Mouse (Mus musculus) brown adipose tissue, adult 24 weeks (tissue): Measurements from ENCODE around the gene E2f2. TPM values are rescaled to one million over a fixed set of nuclear protein-coding genes. Genes with fewer than 3 reads are reported as not detected.
A peak's percentile ranks its signal among the peaks of the same experiment; 100 is the strongest.

ENCODE experiments used
- H3K27ac ChIP-seq: fragments of 200-500 bp; replicated peaks from 2 replicates; pipeline ENCODE4 v1.5.1; 2012; ENCODE audit warnings: low read depth, mild to moderate bottlenecking, low read length
- H3K4me1 ChIP-seq: fragments of 200-500 bp; 2 replicates; pipeline ENCODE4 v1.6.1; 2012; ENCODE audit warnings: low read length, mixed read lengths; ENCODE audit not compliant: control insufficient read depth, insufficient read depth, insufficient read length
- H3K4me3 ChIP-seq: fragments of 200-500 bp; 2 replicates; pipeline ENCODE4 v1.5.1; 2012; ENCODE audit warnings: low read depth, mild to moderate bottlenecking, low read length, moderate library complexity; ENCODE audit not compliant: insufficient read depth
- polyA plus RNA-seq: library from polyadenylated mRNA; stranded (reverse); fragments of >200 nt; gene quantifications from 2 replicates; pipeline ENCODE4 v1.2.4, GENCODE M21; 2012; ENCODE audit not compliant: missing spikeins, insufficient read depth, insufficient read length

E2f2 gene
- polyA plus RNA-seq, 1 experiment, result 6.4 TPM

DNA sequence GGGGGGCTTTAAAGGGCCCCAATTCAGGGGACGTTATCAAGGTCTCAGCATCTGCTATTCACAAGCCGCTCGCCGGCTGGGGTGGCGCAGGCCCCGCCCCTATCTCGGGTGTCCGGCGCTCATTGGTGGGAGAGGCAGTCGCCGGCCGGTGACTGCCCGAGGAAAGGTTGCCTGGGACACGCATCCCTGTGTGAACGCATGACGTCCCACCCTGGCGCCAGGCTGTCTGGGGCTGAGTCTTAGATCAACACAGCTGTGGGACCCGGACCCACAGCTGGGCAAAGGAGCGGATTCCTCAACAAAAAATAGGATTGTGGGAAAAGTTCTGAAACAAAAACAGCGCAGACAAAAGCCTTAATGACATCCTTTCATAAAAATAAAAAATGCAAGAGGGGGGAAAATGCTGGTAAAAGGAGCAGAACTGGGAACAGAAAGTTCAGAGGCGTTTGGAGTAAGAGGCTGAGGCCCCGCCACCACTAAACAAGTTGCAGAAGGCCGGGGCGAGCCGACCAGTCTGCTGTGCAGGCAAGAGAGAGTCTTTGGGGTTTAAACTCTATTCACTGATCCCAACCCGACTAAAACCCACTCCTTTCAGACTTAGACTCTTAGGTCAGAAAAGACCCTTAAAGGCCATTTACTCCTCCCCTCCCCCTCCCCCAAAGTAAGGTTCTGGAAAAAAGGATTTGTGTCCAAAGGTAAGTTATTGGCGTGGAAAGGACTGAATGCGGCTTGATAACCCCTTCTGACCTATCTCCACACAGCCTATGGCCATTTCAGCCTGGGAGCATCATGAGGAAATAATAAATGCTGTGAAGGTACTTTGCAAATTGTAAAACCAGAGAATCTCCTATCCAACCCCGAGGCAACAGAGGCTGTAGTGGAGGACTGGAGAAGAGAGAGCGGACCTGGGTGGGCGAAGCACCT, 31.6 kb upstream of the E2f2 start:
- H3K4me3 ChIP-seq, result peak overlapping the region; percentile 42
- peak overlapping the region; percentile 98 for H3K27ac ChIP-seq
- H3K4me1 ChIP-seq, result peaks cover 29% of the 10 kb centered on the region

GRCm38 (mm10) chr4:136142267-136143192, 29.7 kb upstream of the E2f2 start:
- Histone ChIP-seq H3K4me3 (peak overlapping the region; percentile 58), H3K4me1 (peaks cover 19% of the 10 kb centered on the region)

DNA sequence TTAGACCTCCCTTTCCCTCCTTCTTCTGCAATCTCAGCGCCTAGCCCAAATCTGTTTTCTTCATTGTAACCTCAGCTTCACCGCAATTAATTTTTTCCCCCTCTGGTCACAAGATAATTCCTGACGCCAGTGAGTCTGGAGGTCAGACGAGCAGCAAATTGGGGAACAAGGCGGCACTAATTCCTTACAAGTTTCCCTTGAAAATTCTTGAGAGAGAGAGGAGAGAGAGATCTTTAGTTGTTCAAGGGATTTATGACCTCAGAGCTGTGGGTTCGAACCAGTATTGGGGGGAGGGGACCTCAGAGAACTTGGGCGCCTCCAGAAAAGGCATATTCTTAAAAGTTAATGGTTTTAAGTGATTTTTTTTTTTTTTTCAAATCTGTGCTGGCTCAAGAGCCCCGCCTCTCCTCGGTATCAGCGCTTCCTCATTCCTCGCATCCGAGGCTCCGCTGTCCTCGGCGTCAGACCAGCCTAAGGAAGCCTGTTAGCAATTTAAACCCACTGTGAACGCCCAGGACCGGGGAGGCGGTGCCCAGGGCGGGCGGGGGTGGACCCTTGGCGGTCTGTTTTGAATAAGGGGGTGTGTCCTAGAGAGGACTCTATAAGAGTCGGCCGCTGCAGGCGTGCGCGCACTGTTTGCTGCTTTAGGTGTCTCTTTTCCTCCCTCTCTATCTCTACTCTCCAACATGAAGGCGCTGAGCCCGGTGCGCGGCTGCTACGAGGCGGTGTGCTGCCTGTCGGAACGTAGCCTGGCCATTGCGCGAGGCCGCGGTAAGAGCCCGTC, 28.8 kb upstream of the E2f2 start, which contains the start of gene Id3:
Gene Id3, plus strand, starts transcription at position 305 of the 784 bp plus-strand sequence.
- Histone ChIP-seq H3K4me3 (peak within 1 kb of the TSS; percentile 93), H3K27ac (peak within 1 kb of the TSS; percentile 98), H3K4me1 (peaks cover 19% of the 10 kb centered on the region)

More at GRCm38 (mm10) chr4:136142267-136143192, 29.7 kb upstream of the E2f2 start:
- peak overlapping the region; percentile 98 for H3K27ac ChIP-seq

- Histone ChIP-seq H3K4me1 (peaks cover 16% of the 10 kb centered on the region), H3K4me3 (peak overlapping the region; percentile 93), H3K27ac (peak overlapping the region; percentile 97)
These were observed 27.9 kb upstream of the E2f2 start for GRCm38 (mm10) chr4:136144126-136144926.

DNA sequence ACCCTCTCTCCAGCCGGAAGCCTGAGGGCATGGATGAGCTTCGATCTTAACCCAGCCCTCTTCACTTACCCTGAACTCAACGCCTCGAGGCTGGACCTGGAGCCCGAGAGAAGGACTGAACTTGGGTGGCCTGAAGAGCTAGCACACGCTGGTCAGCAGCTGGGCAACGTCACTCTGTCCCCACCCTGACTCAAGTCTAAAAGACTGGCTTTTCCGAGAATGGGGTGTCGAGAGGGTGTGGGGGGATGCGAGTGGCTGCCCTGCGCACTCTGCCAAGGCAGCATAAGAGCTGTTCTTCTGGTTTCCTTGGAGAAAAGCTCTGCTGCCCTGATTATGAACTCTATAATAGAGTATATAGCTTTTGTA, 27.3 kb upstream of the E2f2 start:
- Histone ChIP-seq H3K27ac (peak overlapping the region; percentile 97), H3K4me1 (peaks cover 11% of the 10 kb centered on the region), H3K4me3 (peak overlapping the region; percentile 93)

- Histone ChIP-seq H3K27ac (peak overlapping the region; percentile 97), H3K4me1 (peaks cover 11% of the 10 kb centered on the region), H3K4me3 (peak overlapping the region; percentile 93)
These were observed 26.8 kb upstream of the E2f2 start for GRCm38 (mm10) chr4:136145362-136145885.

- H3K4me3 ChIP-seq, result peak overlapping the region; percentile 93
- peak overlapping the region; percentile 97 for H3K27ac ChIP-seq
- peaks cover 6% of the 10 kb centered on the region for H3K4me1 ChIP-seq
These were observed 26.0 kb upstream of the E2f2 start for GRCm38 (mm10) chr4:136145991-136146711.

- Histone ChIP-seq H3K27ac (peak overlapping the region; percentile 97), H3K4me3 (peak overlapping the region; percentile 93), H3K4me1 (peaks cover 4% of the 10 kb centered on the region)
These were observed 25.5 kb upstream of the E2f2 start for GRCm38 (mm10) chr4:136146712-136147154.

DNA sequence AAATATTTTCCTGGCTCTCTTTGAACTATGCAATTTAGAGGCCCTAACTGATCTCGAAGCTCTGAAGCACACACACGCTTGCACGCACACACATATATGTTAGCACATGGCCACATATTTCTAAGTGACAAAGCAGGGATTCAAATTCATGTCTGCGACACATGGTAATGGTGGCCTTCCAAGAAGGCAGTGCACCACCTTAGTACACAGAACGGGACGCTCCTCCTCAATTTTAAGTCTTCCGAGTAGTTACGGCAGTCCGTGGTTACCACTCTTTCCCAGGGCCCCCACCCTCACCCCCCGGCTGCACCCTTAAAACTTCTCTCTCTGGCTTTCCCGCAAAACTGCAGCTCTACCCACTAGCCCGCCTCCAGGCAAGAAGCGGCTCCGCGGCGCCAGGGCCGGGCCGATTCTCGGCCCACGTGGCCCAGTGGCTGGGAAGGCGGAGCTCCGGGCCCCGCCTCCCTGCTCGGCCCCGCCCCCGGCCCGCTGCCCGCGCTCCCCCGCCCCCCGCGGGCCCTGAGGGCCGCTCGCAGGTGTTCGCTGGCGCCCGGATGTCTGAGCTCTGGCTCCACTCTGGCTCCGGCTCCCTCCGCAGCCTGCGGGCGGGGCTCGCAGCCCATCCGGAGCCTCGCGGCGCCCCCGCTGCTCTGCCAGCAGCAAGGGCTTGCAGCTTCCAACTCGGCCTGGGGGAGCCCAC, 24.6 kb upstream of the E2f2 start:
- Histone ChIP-seq H3K4me1 (no peaks in the 10 kb centered on the region; the same call in none of the 2 replicates), H3K27ac (peak overlapping the region; percentile 97), H3K4me3 (peak overlapping the region; percentile 50)

GRCm38 (mm10) chr4:136148342-136149044, 23.7 kb upstream of the E2f2 start:
- Histone ChIP-seq H3K27ac (peak overlapping the region; percentile 95), H3K4me1 (no peaks in the 10 kb centered on the region; the same call in 1 of the 2 replicates), H3K4me3 (peak overlapping the region; percentile 50)

DNA sequence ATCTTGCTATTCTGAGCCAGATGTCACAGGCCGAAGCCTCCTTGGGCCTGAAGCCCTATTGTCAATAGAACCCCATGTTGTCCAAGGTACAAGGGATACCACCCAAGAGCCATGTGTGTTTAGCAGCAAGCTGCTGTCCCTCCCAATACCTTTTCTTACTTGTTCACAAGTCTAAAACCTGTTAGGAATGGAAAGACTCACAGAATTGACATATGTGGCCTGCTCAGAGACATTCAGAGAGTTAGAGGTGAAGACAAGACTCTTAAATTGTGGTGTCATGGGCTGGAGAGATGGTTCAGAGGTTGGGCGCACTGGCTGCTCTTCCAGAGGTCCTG, 23.2 kb upstream of the E2f2 start:
- Histone ChIP-seq H3K4me1 (no peaks in the 10 kb centered on the region; the same call in 1 of the 2 replicates), H3K27ac (peak overlapping the region; percentile 95), H3K4me3 (no peak overlapping the region)

GRCm38 (mm10) chr4:136149734-136150133, 22.5 kb upstream of the E2f2 start:
- no peak overlapping the region for H3K27ac ChIP-seq
- H3K4me3 ChIP-seq, result no peak overlapping the region
- H3K4me1 ChIP-seq, result no peaks in the 10 kb centered on the region; the same call in 1 of the 2 replicates
